9 mouse cellular contexts compared by ENCODE assay signal in the genomic region with DNA sequence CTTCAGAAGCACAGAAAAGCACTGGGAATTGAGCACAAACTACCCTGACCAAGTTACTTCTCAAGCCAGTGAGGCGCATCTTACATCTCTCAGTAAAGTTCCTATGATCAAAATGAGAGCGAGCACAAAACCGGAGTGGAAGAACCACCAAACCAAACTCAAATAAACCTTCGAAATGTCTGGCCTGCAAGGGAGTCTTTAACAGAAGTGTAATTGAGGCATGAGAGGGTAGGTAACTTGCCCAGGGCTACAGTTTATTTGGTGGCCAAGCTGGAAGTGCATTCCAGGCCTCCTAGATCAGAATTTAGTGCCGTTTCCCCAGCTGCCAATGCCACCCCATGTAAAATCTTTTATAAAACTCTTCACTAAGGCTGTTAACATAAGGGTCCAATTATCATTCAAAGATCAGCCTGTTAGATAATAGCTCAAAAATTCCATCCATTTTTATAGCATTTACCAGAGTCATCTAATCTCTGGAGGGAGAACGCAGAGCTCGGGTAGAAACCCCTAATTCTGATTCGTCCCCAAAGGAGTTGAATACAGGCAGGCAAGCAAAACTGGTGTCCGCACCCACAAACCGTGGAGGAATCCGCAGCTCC.
DNase-seq lines count a peak whose midpoint lies in the region; ATAC-seq and TF ChIP-seq lines count a peak whose summit lies in the region.
"Had no signal": no experiment of that assay in that cellular context is flagged by ENCODE, and none has a peak within 500 bp of the region (broad histone marks: within the 10 kb centered on the region; RNA-seq: fewer than 3 reads in every experiment).

No protein-coding gene starts in this region.

- 30% methylated on average over 11 of the region's 11 CpGs for WGBS in liver, adult 2 months
- WGBS in embryonic facial prominence, embryonic 12.5 days = 7% methylated on average over 11 of the region's 11 CpGs
- 18% methylated on average over 11 of the region's 11 CpGs for WGBS in intestine, embryonic 14.5 days

- peak overlapping the region; percentile 88 for H3K4me2 ChIP-seq in embryonic facial prominence, embryonic 12.5 days (replicated peaks)
- H3K4me2 ChIP-seq in intestine, embryonic 14.5 days (ENCODE audit: low read length) = peak overlapping the region; percentile 85

- H3K4me3 ChIP-seq in liver, adult 2 months (ENCODE audit: insufficient read depth, low read depth, low read length) = peak overlapping the region; percentile 98
- peak overlapping the region; percentile 100 for H3K4me3 ChIP-seq in embryonic facial prominence, embryonic 12.5 days
- peak overlapping the region; percentile 87 for H3K4me3 ChIP-seq in intestine, embryonic 14.5 days (ENCODE audit: low read depth, low read length)

- no peaks in the 10 kb centered on the region for H3K9me3 ChIP-seq in embryonic facial prominence, embryonic 12.5 days
- no peaks in the 10 kb centered on the region for H3K9me3 ChIP-seq in intestine, embryonic 14.5 days (ENCODE audit: control insufficient read depth, low read length)

- peaks cover 25% of the 10 kb centered on the region for H3K79me2 ChIP-seq in liver, adult 2 months (ENCODE audit: control insufficient read depth, insufficient read depth, low read length)

- no peaks in the 10 kb centered on the region for H3K36me3 ChIP-seq in liver, adult 2 months (ENCODE audit: control insufficient read depth, insufficient read depth, low read length)
- no peaks in the 10 kb centered on the region for H3K36me3 ChIP-seq in embryonic facial prominence, embryonic 12.5 days
- no peaks in the 10 kb centered on the region for H3K36me3 ChIP-seq in intestine, embryonic 14.5 days (ENCODE audit: control insufficient read depth, insufficient read depth, low read length)

- H3K9ac ChIP-seq in liver, adult 2 months (ENCODE audit: low read depth, low read length) = peak overlapping the region; percentile 95
- peak overlapping the region; percentile 94 for H3K9ac ChIP-seq in embryonic facial prominence, embryonic 12.5 days
- H3K9ac ChIP-seq in intestine, embryonic 14.5 days (ENCODE audit: low read length) = peak overlapping the region; percentile 87

- ATAC-seq in embryonic facial prominence, embryonic 12.5 days (ENCODE audit: insufficient number of reproducible peaks, insufficient read depth, low FRiP score, low TSS enrichment) = no peak
- ATAC-seq in intestine, embryonic 14.5 days (replicated peaks; ENCODE audit: low FRiP score, low TSS enrichment, low read depth) = no peak

- TF ChIP-seq POLR2A in liver, adult 2 months (IDR thresholded peaks at IDR 0.05; ENCODE audit: extremely low read depth, insufficient read depth, low read length) = no peak

- no peak for TF ChIP-seq CTCF in liver, adult 2 months (IDR thresholded peaks at IDR 0.05; ENCODE audit: low read depth, low read length)

- peaks cover 6% of the 10 kb centered on the region; the same call in 1 of the 2 replicates for H3K4me1 ChIP-seq in liver, adult 2 months (ENCODE audit: control insufficient read depth, insufficient read depth, low read length)
- H3K4me1 ChIP-seq in embryonic facial prominence, embryonic 12.5 days = peaks cover 46% of the 10 kb centered on the region
- H3K4me1 ChIP-seq in intestine, embryonic 14.5 days (replicated peaks; ENCODE audit: control insufficient read depth, insufficient read depth, low read length) = peaks cover 34% of the 10 kb centered on the region

- no peaks in the 10 kb centered on the region for H3K27me3 ChIP-seq in liver, adult 2 months (ENCODE audit: control insufficient read depth, insufficient read depth, low read length)
- no peaks in the 10 kb centered on the region for H3K27me3 ChIP-seq in embryonic facial prominence, embryonic 12.5 days
- no peaks in the 10 kb centered on the region for H3K27me3 ChIP-seq in intestine, embryonic 14.5 days (replicated peaks; ENCODE audit: control insufficient read depth, insufficient read depth, low read length)

- no peak overlapping the region for H3K27ac ChIP-seq in liver, adult 2 months (replicated peaks; ENCODE audit: insufficient read depth, low read depth, low read length)
- H3K27ac ChIP-seq in embryonic facial prominence, embryonic 12.5 days = peak overlapping the region; percentile 97
- no peak overlapping the region for H3K27ac ChIP-seq in intestine, embryonic 14.5 days (ENCODE audit: low read depth)

- DNase-seq in liver, adult 2 months (ENCODE audit: extremely low read depth, low read depth, low spot score) = no peak
- no peak for DNase-seq in liver
- DNase-seq in intestine, embryonic 14.5 days (ENCODE audit: low spot score) = no peak
- DNase-seq in naive thymus-derived CD4-positive, alpha-beta T cell, adult 2 months (ENCODE audit: low read depth) = peak; percentile 34
- DNase-seq in cerebellum, postnatal 4 days (ENCODE audit: low spot score in 2 of 2) = no peak
- no peak for DNase-seq in adrenal gland, postnatal 25 days
- DNase-seq in ovary, postnatal 36 days (ENCODE audit: low spot score) = no peak
- DNase-seq: adrenal gland, adult 8-10 months had no signal
